Mouse (Mus musculus) lung, embryonic 14.5 days (tissue): Measurements from ENCODE around the gene Fam25c. TPM values are rescaled to one million over a fixed set of nuclear protein-coding genes. Genes with fewer than 3 reads are reported as not detected.

ENCODE experiments used
- ATAC-seq: fragments of 200-750 bp; cut with Nextera tagmentation; 2 replicates; pipeline ENCODE4 v1.8.0; 2017; ENCODE audit warnings: mild to moderate bottlenecking, moderate TSS enrichment, moderate library complexity; ENCODE audit not compliant: insufficient read depth
- DNase-seq: peaks from one replicate; pipeline ENCODE4 v3.0.0-alpha.2; 2015
- H3K27ac ChIP-seq: fragments of 300-500 bp; sonication (generic); 2 replicates; pipeline ENCODE4 v1.5.1; 2014; ENCODE audit warnings: low read depth, mild to moderate bottlenecking, moderate library complexity
- H3K27me3 ChIP-seq: fragments of 300-500 bp; sonication (generic); 2 replicates; pipeline ENCODE4 v1.6.1; 2014; ENCODE audit warnings: low read length, control low read depth; ENCODE audit not compliant: insufficient read depth
- H3K36me3 ChIP-seq: fragments of 300-500 bp; sonication (generic); 2 replicates; pipeline ENCODE4 v1.6.1; 2014; ENCODE audit warnings: control low read depth; ENCODE audit not compliant: insufficient read depth
- H3K4me1 ChIP-seq: fragments of 300-500 bp; sonication (generic); 2 replicates; pipeline ENCODE4 v1.6.1; 2014; ENCODE audit warnings: antibody characterized with exemption, control low read depth; ENCODE audit not compliant: insufficient read depth
- H3K4me2 ChIP-seq: fragments of 300-500 bp; sonication (generic); 2 replicates; pipeline ENCODE4 v1.6.1; 2014; ENCODE audit warnings: mild to moderate bottlenecking
- H3K4me3 ChIP-seq: fragments of 300-500 bp; sonication (generic); 2 replicates; pipeline ENCODE4 v1.5.1; 2014; ENCODE audit warnings: low read depth, low read length
- H3K9ac ChIP-seq: fragments of 300-500 bp; sonication (generic); 2 replicates; pipeline ENCODE4 v1.6.1; 2014
- H3K9me3 ChIP-seq: fragments of 300-500 bp; sonication (generic); 2 replicates; pipeline ENCODE4 v1.6.1; 2016; ENCODE audit warnings: low read depth, low read length, control low read depth
- CTCF ChIP-seq: IDR thresholded peaks from 2 replicates; pipeline ENCODE4 v1.5.1; 2016; ENCODE audit warnings: antibody characterized with exemption, low read depth
- WGBS: fragments of 180-500 bp; shearing (Covaris S2); extraction: QIAGEN DNeasy Blood & Tissue Kit; methylation state at CpG from one replicate; pipeline ENCODE4 v1.1.7; 2014; 5-methylcytosine and 5-hydroxymethylcytosine counted together
- polyA plus RNA-seq: library from polyadenylated mRNA; unstranded; fragments of >200 nt; fragmentation: Nextera tagmentation; extraction: Ambion mirVana; gene quantifications from 2 replicates; pipeline ENCODE4 v1.2.1, GENCODE M21; 2014

The Fam25c gene
- polyA plus RNA-seq, 1 experiment from 2014 or later, result not detected

- Histone ChIP-seq H3K9me3 (no peaks in the 10 kb centered on the region), H3K27me3 (no peaks in the 10 kb centered on the region), H3K9ac (no peak overlapping the region), H3K4me1 (no peaks in the 10 kb centered on the region), H3K4me3 (no peak overlapping the region), H3K36me3 (no peaks in the 10 kb centered on the region), H3K4me2 (no peak overlapping the region), H3K27ac (no peak overlapping the region)
- no peak for TF ChIP-seq CTCF
- ATAC-seq (no peak), DNase-seq (no peak)
- 79% methylated on average over 5 of the region's 5 CpGs for WGBS
Measured at GRCm38 (mm10) chr14:34302681-34303242, 52.5 kb downstream of the Fam25c start.

Other genes starting within 250 kb of the Fam25c start
- gene Npy4r, start 202.9 kb downstream of the Fam25c start, polyA plus RNA-seq, result 0.05 and 0.08 TPM in 2 replicates
- gene Gprin2, start 153.8 kb downstream of the Fam25c start, polyA plus RNA-seq, result 0.18 and 0.19 TPM in 2 replicates
- gene Syt15, start 135.8 kb downstream of the Fam25c start, polyA plus RNA-seq, result 0.42 TPM in 2 replicates
- 9.9 and 10.7 TPM in 2 replicates for gene Shld2, start 44.9 kb downstream of the Fam25c start, polyA plus RNA-seq
- 76.5 and 84.2 TPM in 2 replicates for gene Glud1, start 44.7 kb downstream of the Fam25c start, polyA plus RNA-seq
- 4.9 and 5.2 TPM in 2 replicates for gene Sncg, start 19.4 kb upstream of the Fam25c start, polyA plus RNA-seq
- gene Mmrn2, start 20.0 kb upstream of the Fam25c start, polyA plus RNA-seq, result 9.9 and 12.1 TPM in 2 replicates
- 51.1 and 52.7 TPM in 2 replicates for gene Bmpr1a, start 147.9 kb upstream of the Fam25c start, polyA plus RNA-seq
- not detected in 2 replicates for gene 9230112D13Rik, start 167.4 kb upstream of the Fam25c start, polyA plus RNA-seq
- gene Ldb3, start 233.2 kb upstream of the Fam25c start, polyA plus RNA-seq, result 0.79 and 4.2 TPM in 2 replicates
- not detected in 2 replicates for gene Opn4, start 244.7 kb upstream of the Fam25c start, polyA plus RNA-seq